Comparison of ENCODE assay signal across 22 mouse cellular contexts in genomic region chr1:120430171-120430570, GRCm38 (mm10).
DNase-seq lines count a peak whose midpoint lies in the region; ATAC-seq and TF ChIP-seq lines count a peak whose summit lies in the region.
"Had no signal": no experiment of that assay in that cellular context is flagged by ENCODE, and none has a peak within 500 bp of the region (broad histone marks: within the 10 kb centered on the region; RNA-seq: fewer than 3 reads in every experiment).

No protein-coding gene starts in this region.

- TF ChIP-seq POLR2A in myocyte (IDR thresholded peaks at IDR 0.05; ENCODE audit: insufficient read length, low read depth), result no peak

- H3K36me3 ChIP-seq in myocyte (ENCODE audit: control insufficient read depth, insufficient read depth), result no peaks in the 10 kb centered on the region
- no peaks in the 10 kb centered on the region for H3K36me3 ChIP-seq in hindbrain, embryonic 14.5 days (replicated peaks; ENCODE audit: control insufficient read depth, insufficient read depth)
- H3K36me3 ChIP-seq in midbrain, embryonic 14.5 days (ENCODE audit: control insufficient read depth, insufficient read depth, low read length), result no peaks in the 10 kb centered on the region
- H3K36me3 ChIP-seq: hindbrain, embryonic 12.5 days; intestine, embryonic 15.5 days had no signal

- H3K27me3 ChIP-seq in Patski (no peaks in the 10 kb centered on the region), myocyte (ENCODE audit: control insufficient read depth, insufficient read depth, insufficient read length) (peaks cover 5% of the 10 kb centered on the region)
- H3K27me3 ChIP-seq in hindbrain, embryonic 14.5 days (ENCODE audit: control insufficient read depth, insufficient read depth, low read length), result no peaks in the 10 kb centered on the region
- H3K27me3 ChIP-seq in midbrain, embryonic 14.5 days (ENCODE audit: control insufficient read depth, insufficient read depth, low read length), result no peaks in the 10 kb centered on the region
- H3K27me3 ChIP-seq: hindbrain, embryonic 12.5 days; intestine, embryonic 15.5 days had no signal

- CTCF ChIA-PET in Patski (lab: Charles Lee), result no interaction called here

- peak; percentile 7 for DNase-seq in urinary bladder, postnatal 14 days (ENCODE audit: low spot score)
- no peak for DNase-seq in urinary bladder, postnatal 25 days (ENCODE audit: low spot score)
- no peak for DNase-seq in Patski (ENCODE audit: low read depth, low spot score)
- peak; percentile 1 for DNase-seq in fibroblast of lung, adult 2 months (ENCODE audit: low read depth)
- no peak for DNase-seq in heart, adult 8-10 months (ENCODE audit: low spot score)
- no peak for DNase-seq in hindbrain, embryonic 14.5 days (ENCODE audit: low spot score)
- DNase-seq in midbrain, embryonic 14.5 days, result no peak
- DNase-seq: adrenal gland, adult 8-10 months; adrenal gland, postnatal 25 days; cerebellum, adult 11-12 months; cerebellum, adult 8-10 months; cerebellum, postnatal 10 days; cerebellum, postnatal 36 days; forebrain, postnatal 0 days; gastrocnemius, postnatal 25 days; heart, adult 2 months had no signal

- H3K4me1 ChIP-seq in hindbrain, embryonic 14.5 days (replicated peaks; ENCODE audit: control insufficient read depth, insufficient read depth, low read length), result peaks cover under 1% of the 10 kb centered on the region; the same call in 1 of the 2 replicates
- H3K4me1 ChIP-seq in midbrain, embryonic 14.5 days (ENCODE audit: control insufficient read depth, insufficient read depth, low read length), result 0 out of 2 replicates have a peak, but pooled peaks cover 2% of the 10 kb centered on the region
- H3K4me1 ChIP-seq: intestine, embryonic 15.5 days had no signal

- in situ Hi-C loops in Patski (cut with MboI; ENCODE audit: low pct_unique_long_range_greater_than_20kb), result no loop called here

- H3K9ac ChIP-seq in hindbrain, embryonic 14.5 days, result no peak overlapping the region
- no peak overlapping the region for H3K9ac ChIP-seq in midbrain, embryonic 14.5 days (replicated peaks; ENCODE audit: low read length)
- H3K9ac ChIP-seq: forebrain, postnatal 0 days; hindbrain, embryonic 12.5 days; intestine, embryonic 15.5 days had no signal

- POLR2A ChIA-PET in Patski (lab: Charles Lee), result no interaction called here

- no peak for TF ChIP-seq CTCF in Patski (IDR thresholded peaks at IDR 0.05)

- H3K27ac ChIP-seq in hindbrain, embryonic 14.5 days, result no peak overlapping the region
- H3K27ac ChIP-seq in midbrain, embryonic 14.5 days (replicated peaks; ENCODE audit: low read depth, low read length), result no peak overlapping the region
- H3K27ac ChIP-seq: heart, adult 2 months; hindbrain, embryonic 12.5 days; intestine, embryonic 15.5 days had no signal

- H3ac ChIP-seq in myocyte (ENCODE audit: control insufficient read depth, insufficient read length), result no peak overlapping the region

- H3K9me3 ChIP-seq in hindbrain, embryonic 14.5 days (ENCODE audit: control insufficient read depth, low read length), result no peaks in the 10 kb centered on the region
- no peaks in the 10 kb centered on the region for H3K9me3 ChIP-seq in midbrain, embryonic 14.5 days (ENCODE audit: control insufficient read depth, low read length)
- H3K9me3 ChIP-seq: hindbrain, embryonic 12.5 days; intestine, embryonic 15.5 days had no signal

- no peak overlapping the region for H3K4me3 ChIP-seq in myocyte
- H3K4me3 ChIP-seq in hindbrain, embryonic 14.5 days (replicated peaks; ENCODE audit: low read length), result no peak overlapping the region
- no peak overlapping the region for H3K4me3 ChIP-seq in midbrain, embryonic 14.5 days (replicated peaks; ENCODE audit: low read depth, low read length)
- H3K4me3 ChIP-seq: heart, adult 2 months; hindbrain, embryonic 12.5 days; intestine, embryonic 15.5 days had no signal

- peak overlapping the region; percentile 66 for H3K4me2 ChIP-seq in myocyte (ENCODE audit: low read depth)
- no peak overlapping the region for H3K4me2 ChIP-seq in hindbrain, embryonic 14.5 days (replicated peaks)
- no peak overlapping the region for H3K4me2 ChIP-seq in midbrain, embryonic 14.5 days (ENCODE audit: low read length)
- H3K4me2 ChIP-seq: heart, embryonic 11.5 days; hindbrain, embryonic 12.5 days; intestine, embryonic 15.5 days had no signal

- 92% methylated on average over 5 of the region's 5 CpGs for WGBS in hindbrain, embryonic 14.5 days
- 83% methylated on average over 5 of the region's 5 CpGs for WGBS in midbrain, embryonic 14.5 days

- ATAC-seq in Patski, result peak; percentile 85
- ATAC-seq in hindbrain, embryonic 14.5 days (ENCODE audit: low FRiP score), result no peak
- no peak for ATAC-seq in midbrain, embryonic 14.5 days (ENCODE audit: low FRiP score, low TSS enrichment)
- ATAC-seq: forebrain, embryonic 14.5 days; forebrain, postnatal 0 days; hindbrain, embryonic 16.5 days; intestine, embryonic 15.5 days had no signal

- no peaks in the 10 kb centered on the region for H3K79me2 ChIP-seq in myocyte (ENCODE audit: control insufficient read depth, insufficient read depth)

TF ChIP-seq in myocyte, 11 proteins besides CTCF, POLR2A, EP300 and RAD21:
- TF ChIP-seq SRF (IDR thresholded peaks at IDR 0.05; ENCODE audit: control insufficient read depth, insufficient read length, low read depth) (no peak), MYOG (IDR thresholded peaks at IDR 0.05; ENCODE audit: control insufficient read depth in 1 of 3, insufficient read depth in 1 of 3, insufficient read length in 2 of 3, low read depth in 2 of 3) (peak in 1 of 3 experiments; percentile 10)

Comparison
In these comparisons a context has a peak if more than half of its experiments do, and no peak if none do; other contexts are left out.
1. DNase-seq: peak in urinary bladder, postnatal 14 days (single experiment) and fibroblast of lung, adult 2 months (single experiment); none in urinary bladder, postnatal 25 days (single experiment), Patski (single experiment), heart, adult 8-10 months (single experiment), hindbrain, embryonic 14.5 days (single experiment) and midbrain, embryonic 14.5 days (single experiment).